8 mouse cellular contexts compared by ENCODE assay signal in genomic region chr2:144724679-144725078, GRCm38 (mm10).
A peak's percentile ranks its signal among the peaks of the same experiment; 100 is the strongest.
DNase-seq lines count a peak whose midpoint lies in the region; ATAC-seq lines count a peak whose summit lies in the region.

No protein-coding gene starts in this region.

- H3K27ac ChIP-seq in hindbrain, embryonic 13.5 days: no peak overlapping the region
- no peak overlapping the region for H3K27ac ChIP-seq in hindbrain, embryonic 12.5 days
- H3K27ac ChIP-seq in intestine, embryonic 16.5 days (ENCODE audit: low read length): no peak overlapping the region

- H3K36me3 ChIP-seq in hindbrain, embryonic 13.5 days: no peaks in the 10 kb centered on the region
- no peaks in the 10 kb centered on the region for H3K36me3 ChIP-seq in hindbrain, embryonic 12.5 days
- no peaks in the 10 kb centered on the region for H3K36me3 ChIP-seq in intestine, embryonic 16.5 days (ENCODE audit: control insufficient read depth, insufficient read depth, low read length)

- H3K4me1 ChIP-seq in hindbrain, embryonic 13.5 days (replicated peaks): peaks cover 12% of the 10 kb centered on the region
- peaks cover 6% of the 10 kb centered on the region; the same call in 1 of the 2 replicates for H3K4me1 ChIP-seq in hindbrain, embryonic 12.5 days
- H3K4me1 ChIP-seq in intestine, embryonic 16.5 days (ENCODE audit: control insufficient read depth, insufficient read depth, low read length): peaks cover 8% of the 10 kb centered on the region

- H3K9me3 ChIP-seq in hindbrain, embryonic 13.5 days: no peaks in the 10 kb centered on the region
- H3K9me3 ChIP-seq in hindbrain, embryonic 12.5 days (replicated peaks): no peaks in the 10 kb centered on the region
- no peaks in the 10 kb centered on the region for H3K9me3 ChIP-seq in intestine, embryonic 16.5 days (ENCODE audit: control insufficient read depth, low read length)

- no peaks in the 10 kb centered on the region for H3K27me3 ChIP-seq in hindbrain, embryonic 13.5 days
- H3K27me3 ChIP-seq in hindbrain, embryonic 12.5 days: no peaks in the 10 kb centered on the region
- no peaks in the 10 kb centered on the region for H3K27me3 ChIP-seq in intestine, embryonic 16.5 days (replicated peaks; ENCODE audit: control insufficient read depth, insufficient read depth, low read length)

- ATAC-seq in hindbrain, embryonic 13.5 days (ENCODE audit: low FRiP score): peak; percentile 32; the same call in 1 of the 2 replicates
- ATAC-seq in hindbrain, embryonic 12.5 days (ENCODE audit: low FRiP score): no peak
- peak; percentile 53; the same call in 1 of the 2 replicates for ATAC-seq in intestine, embryonic 16.5 days
- no peak for ATAC-seq in monocyte, adult 5-6 weeks (replicated peaks; ENCODE audit: insufficient number of reproducible peaks, low FRiP score, low TSS enrichment, poor library complexity, severe bottlenecking)

- peak; percentile 26 for DNase-seq in A20 (ENCODE audit: low read depth, low spot score)
- peak; percentile 3 for DNase-seq in MEL-GATA-1-ER (ENCODE audit: extremely low read depth, low read depth)
- DNase-seq in adrenal gland, adult 2 months: no peak
- DNase-seq in spleen, postnatal 36 days (ENCODE audit: low spot score in 2 of 2): no peak

- H3K4me3 ChIP-seq in hindbrain, embryonic 13.5 days: no peak overlapping the region
- H3K4me3 ChIP-seq in hindbrain, embryonic 12.5 days: no peak overlapping the region
- H3K4me3 ChIP-seq in intestine, embryonic 16.5 days (ENCODE audit: low read length): no peak overlapping the region

- no peak overlapping the region for H3K9ac ChIP-seq in hindbrain, embryonic 13.5 days
- H3K9ac ChIP-seq in hindbrain, embryonic 12.5 days: no peak overlapping the region
- no peak overlapping the region for H3K9ac ChIP-seq in intestine, embryonic 16.5 days (ENCODE audit: low read depth, low read length)

- H3K4me2 ChIP-seq in hindbrain, embryonic 13.5 days: no peak overlapping the region
- H3K4me2 ChIP-seq in hindbrain, embryonic 12.5 days (replicated peaks): no peak overlapping the region
- no peak overlapping the region for H3K4me2 ChIP-seq in intestine, embryonic 16.5 days (ENCODE audit: low read depth, low read length)

- 83% methylated on average over 1 of the region's 1 CpGs for WGBS in hindbrain, embryonic 13.5 days
- 78% methylated on average over 1 of the region's 1 CpGs for WGBS in hindbrain, embryonic 12.5 days
- 90% methylated on average over 1 of the region's 1 CpGs for WGBS in intestine, embryonic 16.5 days

Comparison
In these comparisons a context has a peak if more than half of its experiments do, and no peak if none do; other contexts are left out.
1. ATAC-seq: peak in hindbrain, embryonic 13.5 days (single experiment) and intestine, embryonic 16.5 days (single experiment); none in hindbrain, embryonic 12.5 days (single experiment) and monocyte, adult 5-6 weeks (single experiment).
2. DNase-seq: peak in A20 (single experiment) and MEL-GATA-1-ER (single experiment); none in adrenal gland, adult 2 months (single experiment) and spleen, postnatal 36 days (0 of 2).